Mouse (Mus musculus) heart, postnatal 0 days (tissue): ENCODE measurements around the gene Cyp2d22.

Experiments
- CTCF ChIP-seq: IDR thresholded peaks from 2 replicates; pipeline ENCODE4 v1.5.1; 2016; ENCODE audit warnings: antibody characterized with exemption, control low read depth, low read depth
- EP300 ChIP-seq: IDR thresholded peaks from 2 replicates; pipeline ENCODE4 v1.6.1; 2016; ENCODE audit warnings: antibody characterized with exemption, low read depth

GRCm38 (mm10) chr15:82418616-82419015 lies 38.6 kb upstream of the Cyp2d22 start:
- no peak for TF ChIP-seq EP300
- no peak for TF ChIP-seq CTCF
